Mouse (Mus musculus) heart, embryonic 12.5 days (tissue): Measurements from ENCODE around the gene Sult2b1. TPM values are rescaled to one million over a fixed set of nuclear protein-coding genes. Genes with fewer than 3 reads are reported as not detected.

ENCODE experiments used
- ATAC-seq: fragments of 200-750 bp; cut with Nextera tagmentation; 2 replicates; pipeline ENCODE4 v1.8.0; 2017; ENCODE audit warnings: moderate TSS enrichment, moderate library complexity; ENCODE audit not compliant: insufficient number of reproducible peaks, low FRiP score
- H3K27ac ChIP-seq: fragments of 300-500 bp; sonication (generic); 2 replicates; pipeline ENCODE4 v1.5.1; 2016; ENCODE audit warnings: mild to moderate bottlenecking, moderate library complexity; ENCODE audit not compliant: poor library complexity, severe bottlenecking
- H3K27me3 ChIP-seq: fragments of 300-500 bp; sonication (generic); replicated peaks from 2 replicates; pipeline ENCODE4 v1.6.1; 2016; ENCODE audit warnings: mild to moderate bottlenecking, moderate library complexity
- H3K36me3 ChIP-seq: fragments of 300-500 bp; sonication (generic); 2 replicates; pipeline ENCODE4 v1.6.1; 2016; ENCODE audit warnings: mild to moderate bottlenecking, moderate library complexity
- H3K4me1 ChIP-seq: fragments of 300-500 bp; sonication (generic); replicated peaks from 2 replicates; pipeline ENCODE4 v1.6.1; 2016; ENCODE audit warnings: mild to moderate bottlenecking
- H3K4me2 ChIP-seq: fragments of 300-500 bp; sonication (generic); 2 replicates; pipeline ENCODE4 v1.6.1; 2016; ENCODE audit warnings: mild to moderate bottlenecking, moderate library complexity
- H3K4me3 ChIP-seq: fragments of 300-500 bp; sonication (generic); 2 replicates; pipeline ENCODE4 v1.5.1; 2016; ENCODE audit warnings: mild to moderate bottlenecking
- H3K9ac ChIP-seq: fragments of 300-500 bp; sonication (generic); 2 replicates; pipeline ENCODE4 v1.6.1; 2016; ENCODE audit warnings: mild to moderate bottlenecking, moderate library complexity
- H3K9me3 ChIP-seq: fragments of 300-500 bp; sonication (generic); replicated peaks from 2 replicates; pipeline ENCODE4 v1.6.1; 2016; ENCODE audit warnings: mild to moderate bottlenecking, moderate library complexity
- WGBS: fragments of 180-500 bp; shearing (Covaris S2); methylation state at CpG from one replicate; pipeline ENCODE4 v1.1.7; 2016; 5-methylcytosine and 5-hydroxymethylcytosine counted together
- polyA plus RNA-seq: library from polyadenylated mRNA; unstranded; fragments of >200 nt; fragmentation: Nextera tagmentation; extraction: Ambion mirVana; gene quantifications from 2 replicates; pipeline ENCODE4 v1.2.1, GENCODE M21; 2016

Gene Sult2b1
- polyA plus RNA-seq, 1 experiment from 2014 or later = 0.23 TPM

- Histone ChIP-seq H3K9ac (no peak within 1 kb of the TSS), H3K27ac (no peak within 1 kb of the TSS), H3K4me2 (no peak within 1 kb of the TSS), H3K9me3 (no peaks in the 10 kb centered on the region), H3K4me3 (no peak within 1 kb of the TSS), H3K36me3 (no peaks in the 10 kb centered on the region), H3K4me1 (peaks cover 17% of the 10 kb centered on the region), H3K27me3 (peaks cover 13% of the 10 kb centered on the region)
- no peak for ATAC-seq
- 85% methylated on average over 50 of the region's 50 CpGs for WGBS
Measured at GRCm38 (mm10) chr7:45693921-45694591, 90.4 kb downstream of the Sult2b1 start, which contains the start of gene Sec1. Gene Sec1 (minus strand): TSS chr7:45694402.

- Histone ChIP-seq H3K4me3 (no peak overlapping the region), H3K9ac (no peak overlapping the region), H3K27ac (no peak overlapping the region), H3K9me3 (no peaks in the 10 kb centered on the region), H3K36me3 (no peaks in the 10 kb centered on the region), H3K27me3 (no peaks in the 10 kb centered on the region), H3K4me1 (peaks cover 19% of the 10 kb centered on the region), H3K4me2 (no peak overlapping the region)
- ATAC-seq = no peak
- WGBS = 55% methylated on average over 2 of the region's 2 CpGs
Measured at GRCm38 (mm10) chr7:45692364-45692763, 92.1 kb downstream of the Sult2b1 start.

DNA sequence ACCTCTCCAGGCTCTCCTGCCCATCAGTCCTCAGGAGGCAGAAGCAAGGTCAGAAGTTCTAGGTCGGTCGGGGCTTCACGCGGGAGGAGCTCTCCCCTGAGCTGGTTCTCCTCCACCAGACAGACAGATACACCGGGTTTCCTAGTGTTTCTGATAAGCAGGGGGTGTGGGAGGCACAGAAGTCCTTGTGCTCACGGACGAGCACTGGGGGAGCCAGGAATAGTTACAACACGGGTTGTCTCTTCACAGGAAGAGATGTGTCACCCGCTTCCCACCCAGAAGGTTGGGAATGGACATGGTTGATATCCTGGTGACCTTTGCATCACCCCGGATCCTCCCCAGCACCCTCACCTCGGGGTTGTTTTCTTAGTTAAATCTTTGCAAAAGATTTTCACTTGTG is 94.7 kb downstream of the Sult2b1 start:
- Histone ChIP-seq H3K27ac (peak overlapping the region; percentile 58), H3K9ac (no peak overlapping the region), H3K4me3 (no peak overlapping the region), H3K4me2 (no peak overlapping the region), H3K4me1 (peaks cover 19% of the 10 kb centered on the region), H3K9me3 (no peaks in the 10 kb centered on the region), H3K36me3 (no peaks in the 10 kb centered on the region), H3K27me3 (0 out of 2 replicates have a peak, but pooled peaks cover 4% of the 10 kb centered on the region)
- 17% methylated on average over 11 of the region's 11 CpGs for WGBS
- ATAC-seq = no peak; the same call in 1 of the 2 replicates

- 0 out of 2 replicates have a peak overlapping the region, but pooled peaks have one; percentile 21 for H3K9ac ChIP-seq
Measured at GRCm38 (mm10) chr7:45689099-45689498, 95.4 kb downstream of the Sult2b1 start.

GRCm38 (mm10) chr7:45686841-45687240 is 97.6 kb downstream of the Sult2b1 start:
- peaks cover 29% of the 10 kb centered on the region for H3K4me1 ChIP-seq
- H3K9me3 ChIP-seq = no peaks in the 10 kb centered on the region
- no peaks in the 10 kb centered on the region for H3K36me3 ChIP-seq
- H3K27me3 ChIP-seq = peaks cover 4% of the 10 kb centered on the region; the same call in 1 of the 2 replicates
- ATAC-seq = no peak
- no peak overlapping the region for H3K9ac ChIP-seq
- H3K4me2 ChIP-seq = no peak overlapping the region
- H3K27ac ChIP-seq = no peak overlapping the region
- H3K4me3 ChIP-seq = no peak overlapping the region
- WGBS = 79% methylated on average over 3 of the region's 3 CpGs

More at GRCm38 (mm10) chr7:45689099-45689498, 95.4 kb downstream of the Sult2b1 start:
- H3K9me3 ChIP-seq = no peaks in the 10 kb centered on the region
- H3K27me3 ChIP-seq = peaks cover 4% of the 10 kb centered on the region; the same call in 1 of the 2 replicates
- H3K4me1 ChIP-seq = peaks cover 19% of the 10 kb centered on the region
- H3K36me3 ChIP-seq = no peaks in the 10 kb centered on the region
- no peak overlapping the region for H3K4me2 ChIP-seq
- WGBS = 61% methylated on average over 6 of the region's 6 CpGs
- H3K4me3 ChIP-seq = no peak overlapping the region
- H3K27ac ChIP-seq = no peak overlapping the region; the same call in 1 of the 2 replicates
- no peak for ATAC-seq

- H3K9me3 ChIP-seq = no peaks in the 10 kb centered on the region
- peaks cover 37% of the 10 kb centered on the region for H3K4me1 ChIP-seq
- WGBS = 60% methylated on average over 10 of the region's 10 CpGs
- H3K27me3 ChIP-seq = peaks cover 4% of the 10 kb centered on the region; the same call in 1 of the 2 replicates
- no peak overlapping the region for H3K9ac ChIP-seq
- H3K4me2 ChIP-seq = no peak overlapping the region
- H3K4me3 ChIP-seq = no peak overlapping the region
- H3K27ac ChIP-seq = no peak overlapping the region
- H3K36me3 ChIP-seq = no peaks in the 10 kb centered on the region
- ATAC-seq = no peak
Measured at GRCm38 (mm10) chr7:45685811-45686210, 98.7 kb downstream of the Sult2b1 start.

- H3K4me3 ChIP-seq = no peak within 1 kb of the TSS
Measured at GRCm38 (mm10) chr7:45683396-45684050, 100.9 kb downstream of the Sult2b1 start, which contains the start of gene Ntn5. Gene Ntn5 (plus strand): TSS chr7:45684022.

DNA sequence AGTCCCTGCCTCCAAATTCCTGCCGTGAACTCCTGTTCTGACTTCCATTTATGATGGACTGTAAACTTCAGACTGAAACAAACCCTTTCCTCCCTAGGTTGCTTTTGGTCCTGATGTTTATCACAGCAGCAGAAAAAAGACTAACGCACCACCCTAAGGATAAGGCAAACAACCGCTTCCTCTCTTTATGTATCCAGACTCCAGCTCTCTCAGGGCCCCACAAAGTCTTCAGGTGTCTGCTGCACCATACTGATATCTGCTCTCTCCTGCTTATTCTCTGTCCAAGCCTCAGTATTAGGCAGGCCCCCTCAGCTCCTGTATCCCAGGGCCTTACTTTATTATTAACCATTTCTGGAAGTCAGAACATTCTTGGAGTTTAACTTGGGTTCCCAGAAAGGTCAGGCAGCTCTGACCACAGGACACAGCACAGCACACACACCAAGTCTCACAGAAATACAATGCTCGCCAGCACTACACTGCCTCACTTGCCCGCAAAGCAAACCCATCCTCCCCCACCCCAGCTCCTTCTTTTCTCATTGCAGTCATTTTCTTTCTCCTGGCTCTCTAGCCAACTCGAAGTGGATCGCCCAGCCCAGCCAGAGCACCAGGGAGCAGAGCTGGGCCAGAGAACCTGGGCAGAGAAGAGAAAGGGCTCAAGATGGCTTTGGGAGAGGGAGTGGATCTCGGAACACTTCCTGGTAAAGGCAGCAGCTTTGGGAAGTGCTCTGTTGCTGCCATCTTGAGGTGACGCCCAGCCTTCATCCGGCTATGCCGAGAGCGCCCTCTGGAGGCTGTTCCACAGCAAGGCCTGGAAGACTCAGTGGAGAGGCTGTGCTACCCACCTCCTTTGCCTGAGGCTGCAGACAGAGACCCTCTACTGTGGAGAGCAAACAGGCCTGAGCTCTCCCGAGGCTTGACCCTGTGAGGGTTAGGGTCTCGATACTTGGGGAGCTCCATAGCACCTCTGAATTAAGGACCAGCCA is 102.0 kb downstream of the Sult2b1 start:
- Histone ChIP-seq H3K9me3 (no peaks in the 10 kb centered on the region), H3K27ac (no peak overlapping the region), H3K4me1 (peaks cover 28% of the 10 kb centered on the region), H3K27me3 (peaks cover 4% of the 10 kb centered on the region; the same call in 1 of the 2 replicates), H3K4me3 (peak overlapping the region; percentile 14), H3K4me2 (peak overlapping the region; percentile 57), H3K36me3 (no peaks in the 10 kb centered on the region), H3K9ac (peak overlapping the region; percentile 24; the same call in 1 of the 2 replicates)
- WGBS = 29% methylated on average over 14 of the region's 14 CpGs
- ATAC-seq = peak; percentile 36

More at GRCm38 (mm10) chr7:45683396-45684050, 100.9 kb downstream of the Sult2b1 start, which contains the start of gene Ntn5:
- 77% methylated on average over 7 of the region's 7 CpGs for WGBS
- Histone ChIP-seq H3K4me2 (no peak within 1 kb of the TSS), H3K27me3 (peaks cover 4% of the 10 kb centered on the region; the same call in 1 of the 2 replicates), H3K36me3 (no peaks in the 10 kb centered on the region), H3K27ac (no peak within 1 kb of the TSS), H3K9ac (no peak within 1 kb of the TSS), H3K9me3 (no peaks in the 10 kb centered on the region), H3K4me1 (peaks cover 28% of the 10 kb centered on the region)
- no peak for ATAC-seq

DNA sequence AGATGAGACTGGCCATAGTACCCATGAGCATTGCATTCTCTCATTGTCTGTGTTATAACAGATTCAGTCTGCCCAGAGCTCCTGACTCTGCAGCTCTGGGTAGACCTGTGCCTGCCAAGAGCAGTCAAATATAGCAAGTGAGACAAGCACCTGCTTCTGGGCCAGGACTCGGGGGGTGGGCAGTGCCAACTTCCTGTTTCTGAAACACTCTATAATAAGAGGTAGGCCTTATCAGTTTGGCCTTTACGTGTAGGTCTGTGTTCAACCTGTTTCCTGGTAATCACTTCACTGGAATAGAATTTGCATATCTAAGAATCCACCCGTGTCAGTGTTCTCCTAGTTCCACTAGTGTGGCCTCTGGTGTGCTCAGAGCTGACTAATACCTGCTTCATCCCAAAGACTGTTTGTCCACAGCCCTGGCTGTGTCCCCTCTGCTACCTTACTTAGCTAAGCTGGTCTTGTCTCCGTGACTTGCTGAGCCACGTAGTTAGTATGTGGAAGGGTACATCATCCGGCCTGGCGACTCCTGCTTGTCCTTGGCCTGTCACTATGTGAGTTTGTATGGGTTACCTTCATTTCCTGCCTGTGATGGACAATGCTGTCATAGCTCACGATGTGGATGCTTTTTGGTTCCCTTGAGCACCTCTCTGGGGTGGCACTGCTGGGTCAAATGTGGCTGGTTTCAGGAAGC is 103.3 kb downstream of the Sult2b1 start:
- no peak for ATAC-seq
- no peak overlapping the region for H3K27ac ChIP-seq
- WGBS = 64% methylated on average over 8 of the region's 8 CpGs
- H3K27me3 ChIP-seq = peaks cover 4% of the 10 kb centered on the region; the same call in 1 of the 2 replicates
- no peak overlapping the region for H3K4me2 ChIP-seq
- no peak overlapping the region for H3K4me3 ChIP-seq
- H3K36me3 ChIP-seq = no peaks in the 10 kb centered on the region
- H3K4me1 ChIP-seq = peaks cover 28% of the 10 kb centered on the region
- no peaks in the 10 kb centered on the region for H3K9me3 ChIP-seq
- H3K9ac ChIP-seq = 0 out of 2 replicates have a peak overlapping the region, but pooled peaks have one; percentile 15
